Mouse (Mus musculus) forebrain, embryonic 15.5 days (tissue): ENCODE measurements at regions not wholly inside any gene's neighbourhood (a gene's known extent, or its start where the extent isn't known, plus 50 kb on each side); places are given as distances from the start of the nearest gene placed in this dataset.

Source experiments
- ATAC-seq: fragments of 200-750 bp; cut with Nextera tagmentation; replicated peaks from 2 replicates; pipeline ENCODE4 v1.8.0; 2017; ENCODE audit warnings: mild to moderate bottlenecking, moderate TSS enrichment, moderate library complexity
- H3K27ac ChIP-seq: fragments of 300-500 bp; sonication (generic); replicated peaks from 2 replicates; pipeline ENCODE4 v1.5.1; 2015; ENCODE audit warnings: mild to moderate bottlenecking, inconsistent platforms
- H3K27me3 ChIP-seq: fragments of 300-500 bp; sonication (generic); 2 replicates; pipeline ENCODE4 v1.6.1; 2015; ENCODE audit warnings: inconsistent platforms
- H3K36me3 ChIP-seq: fragments of 300-500 bp; sonication (generic); 2 replicates; pipeline ENCODE4 v1.6.1; 2015; ENCODE audit warnings: mild to moderate bottlenecking, inconsistent platforms
- H3K4me1 ChIP-seq: fragments of 300-500 bp; sonication (generic); 2 replicates; pipeline ENCODE4 v1.6.1; 2015; ENCODE audit warnings: inconsistent platforms
- H3K4me2 ChIP-seq: fragments of 300-500 bp; sonication (generic); replicated peaks from 2 replicates; pipeline ENCODE4 v1.6.1; 2015; ENCODE audit warnings: mild to moderate bottlenecking, inconsistent platforms
- H3K4me3 ChIP-seq: fragments of 300-500 bp; sonication (generic); 2 replicates; pipeline ENCODE4 v1.5.1; 2015; ENCODE audit warnings: mild to moderate bottlenecking, inconsistent platforms
- H3K9ac ChIP-seq: fragments of 300-500 bp; sonication (generic); replicated peaks from 2 replicates; pipeline ENCODE4 v1.6.1; 2015; ENCODE audit warnings: mild to moderate bottlenecking, inconsistent platforms
- H3K9me3 ChIP-seq: fragments of 300-500 bp; sonication (generic); 2 replicates; pipeline ENCODE4 v1.6.1; 2016; ENCODE audit warnings: inconsistent platforms
- WGBS: fragments of 180-500 bp; shearing (Covaris S2); methylation state at CpG from one replicate; pipeline ENCODE4 v1.1.7; 2015; ENCODE audit warnings: mixed read lengths; 5-methylcytosine and 5-hydroxymethylcytosine counted together

DNA sequence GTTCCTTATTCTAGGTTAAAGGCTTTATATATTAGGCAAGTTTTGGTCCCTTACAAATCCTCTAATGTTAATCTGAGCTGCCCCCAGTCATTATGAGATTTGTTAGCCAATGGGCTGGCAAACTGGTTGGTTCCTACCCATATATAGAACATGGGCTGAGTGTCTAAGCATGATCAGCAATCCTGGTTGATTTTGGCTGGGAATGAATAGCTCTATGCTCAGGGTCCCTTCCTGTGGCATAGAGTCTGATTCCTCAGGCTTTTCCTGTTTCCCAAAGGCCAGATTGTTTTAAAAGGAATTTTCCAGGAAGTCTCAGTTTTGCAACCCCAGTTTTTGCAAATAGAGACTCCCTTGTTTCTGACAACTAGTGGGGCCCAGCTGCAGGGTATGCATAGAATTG, 102.1 kb upstream of the 9330182O14Rik start:
- no peak overlapping the region for H3K4me3 ChIP-seq
- H3K9me3 ChIP-seq = no peaks in the 10 kb centered on the region
- no peak overlapping the region for H3K27ac ChIP-seq

GRCm38 (mm10) chr15:40036181-40036580, 98.0 kb upstream of the 9330182O14Rik start:
- Histone ChIP-seq H3K9me3 (no peaks in the 10 kb centered on the region), H3K4me3 (no peak overlapping the region), H3K4me2 (no peak overlapping the region), H3K9ac (no peak overlapping the region), H3K4me1 (no peaks in the 10 kb centered on the region), H3K27ac (no peak overlapping the region), H3K36me3 (no peaks in the 10 kb centered on the region), H3K27me3 (no peaks in the 10 kb centered on the region)
- 97% methylated on average over 1 of the region's 1 CpGs for WGBS
- ATAC-seq = no peak

More for the DNA sequence above, 102.1 kb upstream of the 9330182O14Rik start:
- Histone ChIP-seq H3K4me1 (no peaks in the 10 kb centered on the region), H3K27me3 (no peaks in the 10 kb centered on the region), H3K36me3 (no peaks in the 10 kb centered on the region), H3K9ac (no peak overlapping the region), H3K4me2 (no peak overlapping the region)
- no peak for ATAC-seq

DNA sequence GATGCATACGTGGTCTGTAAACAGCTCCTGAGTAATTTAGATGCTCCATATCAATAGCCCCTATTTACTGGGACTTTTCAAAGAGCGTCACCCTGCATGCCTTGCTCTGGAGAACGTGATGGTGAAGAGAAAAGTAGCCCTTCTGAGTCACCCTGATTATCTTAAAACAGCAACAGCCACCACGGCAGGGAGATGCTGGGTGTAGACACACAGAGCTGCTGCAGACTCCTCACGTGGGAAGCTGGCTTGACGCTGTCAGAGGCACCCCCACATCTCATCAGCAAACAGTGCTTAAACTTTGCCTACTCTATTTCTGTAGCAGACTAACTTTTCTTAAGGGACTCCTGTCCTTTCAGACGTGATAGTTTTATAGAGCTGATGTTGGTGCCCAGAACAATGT, 96.9 kb upstream of the 9330182O14Rik start:
- ATAC-seq = no peak
- 69% methylated on average over 7 of the region's 7 CpGs for WGBS

DNA sequence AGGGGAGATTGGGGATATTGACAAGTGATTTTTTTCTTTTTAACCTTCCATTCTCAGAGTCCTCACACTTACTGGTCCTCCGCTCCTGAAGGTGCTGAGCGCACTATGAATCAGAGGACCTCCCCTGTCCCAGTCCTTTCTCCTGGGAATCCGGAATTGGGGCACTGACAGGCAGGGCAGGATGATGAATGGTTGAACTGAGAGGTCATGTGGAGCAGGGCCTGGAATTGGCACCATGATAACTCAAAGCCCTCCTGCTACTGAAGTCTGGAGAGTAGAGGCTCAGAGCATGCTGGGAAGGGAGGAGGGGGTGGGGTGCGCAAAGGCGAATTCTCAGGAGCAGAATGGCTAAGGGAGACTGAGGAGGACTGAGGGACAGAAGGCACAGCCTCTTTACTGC, 87.9 kb upstream of the 9330182O14Rik start:
- ATAC-seq = no peak
- Histone ChIP-seq H3K4me2 (no peak overlapping the region), H3K36me3 (no peaks in the 10 kb centered on the region), H3K9me3 (no peaks in the 10 kb centered on the region), H3K27me3 (no peaks in the 10 kb centered on the region), H3K4me1 (no peaks in the 10 kb centered on the region), H3K9ac (no peak overlapping the region), H3K4me3 (no peak overlapping the region), H3K27ac (no peak overlapping the region)
- WGBS = 63% methylated on average over 5 of the region's 5 CpGs

More for the DNA sequence above, 96.9 kb upstream of the 9330182O14Rik start:
- Histone ChIP-seq H3K36me3 (no peaks in the 10 kb centered on the region), H3K4me3 (no peak overlapping the region), H3K4me1 (no peaks in the 10 kb centered on the region), H3K4me2 (no peak overlapping the region), H3K9me3 (no peaks in the 10 kb centered on the region), H3K27ac (no peak overlapping the region), H3K9ac (no peak overlapping the region), H3K27me3 (no peaks in the 10 kb centered on the region)

GRCm38 (mm10) chr15:40047100-40047499, 87.1 kb upstream of the 9330182O14Rik start:
- Histone ChIP-seq H3K36me3 (no peaks in the 10 kb centered on the region), H3K4me2 (no peak overlapping the region), H3K27ac (no peak overlapping the region), H3K9me3 (no peaks in the 10 kb centered on the region), H3K4me1 (no peaks in the 10 kb centered on the region), H3K4me3 (no peak overlapping the region), H3K27me3 (no peaks in the 10 kb centered on the region), H3K9ac (no peak overlapping the region)
- 78% methylated on average over 1 of the region's 1 CpGs for WGBS
- ATAC-seq = no peak

GRCm38 (mm10) chr15:40068051-40068450, 66.1 kb upstream of the 9330182O14Rik start:
- no peaks in the 10 kb centered on the region for H3K9me3 ChIP-seq
- H3K27me3 ChIP-seq = no peaks in the 10 kb centered on the region
- 90% methylated on average over 2 of the region's 2 CpGs for WGBS

DNA sequence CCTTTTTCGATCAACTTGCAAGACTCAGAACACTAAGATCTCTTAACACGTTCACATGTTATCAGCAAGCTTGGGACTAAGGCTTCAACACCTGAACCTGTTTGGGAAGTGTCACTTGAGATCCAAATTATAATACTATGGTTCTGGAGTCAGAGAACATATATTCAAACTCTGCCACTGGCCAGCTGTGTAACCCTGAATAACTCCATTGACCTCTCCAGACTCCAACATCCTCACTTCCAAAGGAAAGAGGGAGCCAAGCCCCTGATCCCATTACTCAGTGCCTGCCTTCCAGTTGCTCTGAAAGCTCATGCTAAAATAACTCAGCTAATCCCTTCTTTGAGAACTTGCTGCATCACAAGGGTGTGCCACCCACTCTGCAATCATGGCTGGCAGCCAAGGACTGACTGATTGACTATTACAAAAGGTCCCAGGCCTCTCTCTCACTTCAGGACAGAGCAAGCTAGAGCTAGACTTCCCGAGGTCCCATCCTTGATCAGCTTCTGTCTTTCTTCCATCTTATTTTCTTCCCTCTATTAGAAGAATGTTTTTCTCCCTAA, 58.8 kb upstream of the 9330182O14Rik start:
- no peaks in the 10 kb centered on the region for H3K9me3 ChIP-seq
- H3K27me3 ChIP-seq = no peaks in the 10 kb centered on the region
- H3K27ac ChIP-seq = no peak overlapping the region
- peak; percentile 29; the same call in 1 of the 2 replicates for ATAC-seq
- no peaks in the 10 kb centered on the region for H3K36me3 ChIP-seq
- H3K4me3 ChIP-seq = no peak overlapping the region
- H3K4me1 ChIP-seq = no peaks in the 10 kb centered on the region
- 37% methylated on average over 3 of the region's 3 CpGs for WGBS
- H3K9ac ChIP-seq = no peak overlapping the region
- H3K4me2 ChIP-seq = no peak overlapping the region

More at GRCm38 (mm10) chr15:40068051-40068450, 66.1 kb upstream of the 9330182O14Rik start:
- no peak for ATAC-seq
- Histone ChIP-seq H3K4me2 (no peak overlapping the region), H3K36me3 (no peaks in the 10 kb centered on the region), H3K4me1 (no peaks in the 10 kb centered on the region), H3K4me3 (no peak overlapping the region), H3K27ac (no peak overlapping the region), H3K9ac (no peak overlapping the region)

DNA sequence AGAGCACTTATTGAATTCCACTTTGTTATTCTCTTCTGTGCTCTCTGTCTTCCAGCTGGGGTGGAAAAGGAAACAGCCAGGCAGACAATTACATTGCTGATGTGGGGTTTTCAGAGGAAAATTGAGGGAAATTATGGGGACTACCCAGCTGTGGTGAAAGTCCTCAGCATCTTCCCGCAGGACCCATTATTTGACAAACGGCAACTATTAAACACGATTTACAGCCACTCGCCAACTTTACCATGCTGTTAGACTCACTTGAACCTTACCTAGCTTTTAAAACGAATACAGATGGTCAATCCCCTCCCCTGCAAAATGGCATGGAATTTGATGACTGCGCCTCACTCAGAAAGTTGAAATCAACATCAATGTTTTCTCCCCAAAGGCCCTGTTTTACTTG, 54.3 kb upstream of the 9330182O14Rik start:
- Histone ChIP-seq H3K4me2 (no peak overlapping the region), H3K4me1 (no peaks in the 10 kb centered on the region), H3K27me3 (no peaks in the 10 kb centered on the region), H3K9ac (no peak overlapping the region), H3K27ac (no peak overlapping the region), H3K36me3 (no peaks in the 10 kb centered on the region), H3K9me3 (no peaks in the 10 kb centered on the region), H3K4me3 (no peak overlapping the region)
- ATAC-seq = no peak
- 89% methylated on average over 6 of the region's 6 CpGs for WGBS
